Mouse (Mus musculus): ENCODE measurements around the gene Il13. TPM values are rescaled to one million over a fixed set of nuclear protein-coding genes. Genes with fewer than 3 reads are reported as not detected.

Il13 gene
- total RNA-seq (2018; cell fraction: chromatin; rRNA removed), result not detected
- not detected for total RNA-seq (2018; cell fraction: cytosol; rRNA removed)
- total RNA-seq (2018; cell fraction: nucleus; rRNA removed), result not detected
- not detected in 3 replicates for polyA plus RNA-seq (2018)

GRCm38 (mm10) chr11:53634556-53634955 is at the start of gene Il13:
Gene Il13, minus strand, starts transcription at chr11:53634702.
- no peak within 1 kb of the TSS for H3K27ac ChIP-seq
- WGBS (ENCODE audit: missing documents), result 95% methylated on average over 8 of the region's 8 CpGs

GRCm38 (mm10) chr11:53682994-53683530 is 48.6 kb upstream of the Il13 start:
- H3K36me3 ChIP-seq (ENCODE audit: inconsistent target), result peaks cover 39% of the 10 kb centered on the region
- no peak overlapping the region for H3K27ac ChIP-seq
- H3K79me2 ChIP-seq (ENCODE audit: inconsistent target), result no peaks in the 10 kb centered on the region
- no peak overlapping the region for H3K4me3 ChIP-seq (ENCODE audit: inconsistent target)
- WGBS (ENCODE audit: missing documents), result 98% methylated on average over 7 of the region's 9 CpGs

More at GRCm38 (mm10) chr11:53634556-53634955, at the start of gene Il13:
- H3K36me3 ChIP-seq (ENCODE audit: inconsistent target), result no peaks in the 10 kb centered on the region
- H3K4me3 ChIP-seq (ENCODE audit: inconsistent target), result no peak within 1 kb of the TSS
- no peaks in the 10 kb centered on the region for H3K79me2 ChIP-seq (ENCODE audit: inconsistent target)

- no peaks in the 10 kb centered on the region for H3K79me2 ChIP-seq (ENCODE audit: inconsistent target)
- no peak overlapping the region for H3K4me3 ChIP-seq (ENCODE audit: inconsistent target)
- 92% methylated on average over 2 of the region's 2 CpGs for WGBS (ENCODE audit: missing documents)
- H3K36me3 ChIP-seq (ENCODE audit: inconsistent target), result peaks cover 44% of the 10 kb centered on the region
- no peak overlapping the region for H3K27ac ChIP-seq
Measured at GRCm38 (mm10) chr11:53682170-53682569, 47.7 kb upstream of the Il13 start.

GRCm38 (mm10) chr11:53681686-53682085 is 47.2 kb upstream of the Il13 start:
- H3K79me2 ChIP-seq (ENCODE audit: inconsistent target), result no peaks in the 10 kb centered on the region
- peaks cover 49% of the 10 kb centered on the region for H3K36me3 ChIP-seq (ENCODE audit: inconsistent target)
- no peak overlapping the region for H3K27ac ChIP-seq
- WGBS (ENCODE audit: missing documents), result 90% methylated on average over 2 of the region's 2 CpGs
- H3K4me3 ChIP-seq (ENCODE audit: inconsistent target), result no peak overlapping the region

GRCm38 (mm10) chr11:53680141-53680540 is 45.6 kb upstream of the Il13 start:
- H3K27ac ChIP-seq, result no peak overlapping the region
- 98% methylated on average over 4 of the region's 4 CpGs for WGBS (ENCODE audit: missing documents)
- H3K36me3 ChIP-seq (ENCODE audit: inconsistent target), result peaks cover 53% of the 10 kb centered on the region
- H3K4me3 ChIP-seq (ENCODE audit: inconsistent target), result no peak overlapping the region
- H3K79me2 ChIP-seq (ENCODE audit: inconsistent target), result no peaks in the 10 kb centered on the region

GRCm38 (mm10) chr11:53671414-53671813 is 36.9 kb upstream of the Il13 start:
- 100% methylated on average over 4 of the region's 4 CpGs for WGBS (ENCODE audit: missing documents)
- peaks cover 66% of the 10 kb centered on the region for H3K36me3 ChIP-seq (ENCODE audit: inconsistent target)
- no peak overlapping the region for H3K27ac ChIP-seq

GRCm38 (mm10) chr11:53664091-53664490 is 29.6 kb upstream of the Il13 start:
- 92% methylated on average over 5 of the region's 5 CpGs for WGBS (ENCODE audit: missing documents)
- H3K79me2 ChIP-seq (ENCODE audit: inconsistent target), result peaks cover 3% of the 10 kb centered on the region; the same call in 1 of the 2 replicates
- peaks cover 33% of the 10 kb centered on the region for H3K36me3 ChIP-seq (ENCODE audit: inconsistent target)
- no peak overlapping the region for H3K27ac ChIP-seq
- no peak overlapping the region for H3K4me3 ChIP-seq (ENCODE audit: inconsistent target)

More at GRCm38 (mm10) chr11:53671414-53671813, 36.9 kb upstream of the Il13 start:
- Histone ChIP-seq H3K79me2 (ENCODE audit: inconsistent target) (no peaks in the 10 kb centered on the region), H3K4me3 (ENCODE audit: inconsistent target) (no peak overlapping the region)

GRCm38 (mm10) chr11:53662794-53663674 is 28.5 kb upstream of the Il13 start:
- WGBS (ENCODE audit: missing documents), result 28% methylated on average over 14 of the region's 14 CpGs
- H3K36me3 ChIP-seq (ENCODE audit: inconsistent target), result peaks cover 24% of the 10 kb centered on the region

GRCm38 (mm10) chr11:53657828-53658227 is 23.3 kb upstream of the Il13 start:
- Histone ChIP-seq H3K27ac (no peak overlapping the region), H3K4me3 (ENCODE audit: inconsistent target) (no peak overlapping the region), H3K36me3 (ENCODE audit: inconsistent target) (peaks cover 23% of the 10 kb centered on the region; the same call in 1 of the 2 replicates), H3K79me2 (ENCODE audit: inconsistent target) (no peaks in the 10 kb centered on the region; the same call in 1 of the 2 replicates)
- WGBS (ENCODE audit: missing documents), result 96% methylated on average over 6 of the region's 6 CpGs

More at GRCm38 (mm10) chr11:53662794-53663674, 28.5 kb upstream of the Il13 start:
- H3K27ac ChIP-seq, result peak overlapping the region; percentile 56
- peaks cover 3% of the 10 kb centered on the region; the same call in 1 of the 2 replicates for H3K79me2 ChIP-seq (ENCODE audit: inconsistent target)
- no peak overlapping the region for H3K4me3 ChIP-seq (ENCODE audit: inconsistent target)

GRCm38 (mm10) chr11:53657381-53657780 is 22.9 kb upstream of the Il13 start:
- no peak overlapping the region for H3K27ac ChIP-seq
- H3K4me3 ChIP-seq (ENCODE audit: inconsistent target), result no peak overlapping the region
- no peaks in the 10 kb centered on the region; the same call in 1 of the 2 replicates for H3K79me2 ChIP-seq (ENCODE audit: inconsistent target)
- WGBS (ENCODE audit: missing documents), result 95% methylated on average over 8 of the region's 8 CpGs
- peaks cover 27% of the 10 kb centered on the region; the same call in 1 of the 2 replicates for H3K36me3 ChIP-seq (ENCODE audit: inconsistent target)

GRCm38 (mm10) chr11:53656558-53657202 is 22.2 kb upstream of the Il13 start:
- H3K4me3 ChIP-seq (ENCODE audit: inconsistent target), result no peak overlapping the region
- H3K27ac ChIP-seq, result no peak overlapping the region
- no peaks in the 10 kb centered on the region for H3K79me2 ChIP-seq (ENCODE audit: inconsistent target)
- H3K36me3 ChIP-seq (ENCODE audit: inconsistent target), result peaks cover 33% of the 10 kb centered on the region; the same call in 1 of the 2 replicates
- 68% methylated on average over 9 of the region's 9 CpGs for WGBS (ENCODE audit: missing documents)

GRCm38 (mm10) chr11:53655043-53655442 is 20.5 kb upstream of the Il13 start:
- H3K4me3 ChIP-seq (ENCODE audit: inconsistent target), result no peak overlapping the region
- H3K27ac ChIP-seq, result no peak overlapping the region
- 82% methylated on average over 5 of the region's 5 CpGs for WGBS (ENCODE audit: missing documents)
- H3K36me3 ChIP-seq (ENCODE audit: inconsistent target), result peaks cover 49% of the 10 kb centered on the region
- H3K79me2 ChIP-seq (ENCODE audit: inconsistent target), result no peaks in the 10 kb centered on the region

- no peaks in the 10 kb centered on the region for H3K79me2 ChIP-seq (ENCODE audit: inconsistent target)
- H3K36me3 ChIP-seq (ENCODE audit: inconsistent target), result peaks cover 50% of the 10 kb centered on the region
- 88% methylated on average over 2 of the region's 2 CpGs for WGBS (ENCODE audit: missing documents)
- no peak overlapping the region for H3K4me3 ChIP-seq (ENCODE audit: inconsistent target)
- H3K27ac ChIP-seq, result no peak overlapping the region
Measured at GRCm38 (mm10) chr11:53652427-53652826, 17.9 kb upstream of the Il13 start.

GRCm38 (mm10) chr11:53651441-53651840 is 16.9 kb upstream of the Il13 start:
- WGBS (ENCODE audit: missing documents), result 100% methylated on average over 4 of the region's 4 CpGs
- no peak overlapping the region for H3K4me3 ChIP-seq (ENCODE audit: inconsistent target)
- H3K36me3 ChIP-seq (ENCODE audit: inconsistent target), result peaks cover 50% of the 10 kb centered on the region
- no peak overlapping the region for H3K27ac ChIP-seq
- H3K79me2 ChIP-seq (ENCODE audit: inconsistent target), result no peaks in the 10 kb centered on the region

All from macrophage (primary cell).